Mouse (Mus musculus): ENCODE measurements around the gene Gba.

Gba gene

DNA sequence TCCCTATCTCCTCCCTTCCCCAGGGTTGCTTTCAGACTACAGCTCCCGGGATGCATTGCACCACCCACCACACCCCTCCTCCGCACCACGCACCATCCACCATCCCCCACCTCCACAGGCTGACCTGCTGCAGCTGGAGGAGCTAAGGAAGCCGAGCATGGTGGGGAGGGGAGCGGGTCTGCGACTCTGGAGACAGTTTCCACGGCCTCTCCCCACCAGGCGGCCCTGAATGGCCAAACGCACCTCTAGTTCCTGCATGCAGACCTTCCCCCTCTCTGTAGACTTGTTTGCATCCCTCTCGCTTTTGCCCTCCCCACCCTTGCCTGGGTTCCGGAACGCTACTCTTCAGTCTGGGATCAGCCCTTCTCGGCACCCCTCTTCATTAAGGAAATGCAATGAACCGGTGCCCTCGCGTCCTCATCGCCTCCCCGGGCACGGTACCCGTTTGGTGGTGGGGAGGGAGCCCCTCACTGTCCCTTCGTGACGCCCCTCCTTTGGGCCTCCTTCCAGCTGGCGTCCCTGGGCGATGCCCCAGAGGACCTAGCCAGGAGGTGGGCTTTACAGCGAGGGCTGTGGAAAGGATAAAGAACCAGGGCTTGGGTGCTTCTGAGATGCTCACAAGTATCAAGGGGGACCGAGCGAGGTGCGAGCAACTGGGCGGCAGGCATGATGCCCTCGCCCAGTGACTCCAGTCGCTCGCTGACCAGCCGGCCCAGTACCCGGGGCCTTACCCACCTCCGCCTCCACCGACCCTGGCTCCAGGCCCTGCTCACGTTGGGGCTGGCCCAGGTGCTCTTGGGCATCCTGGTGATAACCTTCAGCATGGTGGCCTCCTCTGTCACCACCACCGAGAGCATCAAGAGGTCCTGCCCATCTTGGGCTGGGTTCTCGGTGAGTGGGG, 19.4 kb upstream of the Gba start, which contains the start of gene Fam189b:
Gene Fam189b, plus strand, starts transcription at position 86 of the 901 bp plus-strand sequence.
- DNase-seq: peak; percentile 78 to 80

GRCm38 (mm10) chr3:89183959-89184315, 18.8 kb upstream of the Gba start:
- no peak for DNase-seq

DNA sequence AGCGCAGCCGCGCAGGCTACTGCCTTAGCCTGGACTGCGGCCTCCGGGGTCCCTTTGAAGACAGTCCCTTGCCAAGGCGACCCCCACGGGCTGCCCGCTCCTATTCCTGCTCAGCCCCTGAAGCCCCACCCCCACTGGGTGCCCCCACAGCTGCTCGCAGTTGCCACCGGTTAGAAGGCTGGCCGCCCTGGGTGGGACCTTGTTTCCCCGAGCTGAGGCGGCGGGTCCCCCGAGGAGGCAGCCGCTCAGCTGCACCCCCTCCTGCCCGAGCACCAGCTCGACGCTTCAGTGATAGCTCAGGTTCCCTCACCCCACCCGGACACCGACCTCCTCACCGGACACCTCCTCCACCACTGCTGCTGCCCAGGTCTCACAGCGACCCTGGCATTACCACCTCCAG, 15.5 kb upstream of the Gba start:
- no peak for DNase-seq

GRCm38 (mm10) chr3:89187690-89188477, 14.8 kb upstream of the Gba start:
- no peak for DNase-seq

DNA sequence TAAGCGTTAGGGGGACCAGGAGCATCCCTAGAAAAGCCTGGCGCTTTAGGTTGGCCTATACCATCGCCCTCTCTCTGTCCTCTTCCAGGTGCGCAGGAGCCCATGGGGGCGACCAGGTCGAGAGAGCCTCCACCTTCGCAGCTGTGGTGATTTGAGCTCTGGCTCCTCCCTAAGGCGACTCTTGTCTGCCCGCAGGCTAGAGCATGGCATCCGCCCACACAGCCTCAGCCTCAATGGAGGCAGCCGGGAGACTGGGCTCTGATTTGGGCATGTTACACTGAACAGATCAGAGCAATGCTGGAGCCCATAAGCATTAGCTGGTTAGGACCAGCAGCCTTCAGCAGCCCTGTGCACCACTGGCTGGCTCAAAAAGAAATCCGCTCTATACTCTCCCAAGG, 14.3 kb upstream of the Gba start:
- DNase-seq: no peak

DNA sequence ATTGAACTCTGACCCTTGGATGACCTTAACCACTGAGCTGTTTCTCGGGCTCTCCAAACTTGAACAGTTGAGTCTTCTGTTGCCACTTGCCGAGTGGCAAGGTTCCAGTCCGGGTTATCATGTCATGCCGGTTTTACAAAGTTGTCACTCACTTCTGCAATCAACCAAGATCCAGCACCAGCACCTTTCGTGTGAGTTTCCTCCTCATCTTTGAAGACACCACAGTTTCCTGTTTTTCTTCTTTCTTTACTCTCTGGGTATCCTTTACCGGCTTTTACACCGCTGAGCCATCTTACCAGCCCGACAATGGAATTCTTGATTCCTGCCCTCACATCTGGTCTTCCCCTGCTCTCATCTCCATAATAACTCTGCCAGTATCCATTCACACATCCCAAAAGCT, 12.3 kb upstream of the Gba start:
- no peak for DNase-seq

DNA sequence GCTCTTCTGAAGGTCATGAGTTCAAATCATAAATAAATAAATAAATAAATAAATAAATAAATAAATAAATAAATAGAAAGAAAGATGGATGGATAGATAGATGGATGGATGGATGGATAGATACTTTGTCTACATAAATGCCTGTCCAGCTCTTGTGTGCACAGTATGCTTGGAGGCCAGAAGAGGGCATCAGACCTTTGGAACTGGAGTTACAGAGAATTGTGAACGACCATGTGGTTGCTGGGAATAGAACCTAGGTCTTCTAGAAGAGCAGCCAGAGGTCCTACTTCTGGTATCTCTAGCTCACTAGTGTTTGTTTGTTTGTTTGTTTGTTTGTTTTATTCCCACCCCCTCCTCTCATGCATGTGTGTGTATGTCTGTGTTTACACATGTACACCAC, 9.4 kb upstream of the Gba start:
- DNase-seq: no peak

DNA sequence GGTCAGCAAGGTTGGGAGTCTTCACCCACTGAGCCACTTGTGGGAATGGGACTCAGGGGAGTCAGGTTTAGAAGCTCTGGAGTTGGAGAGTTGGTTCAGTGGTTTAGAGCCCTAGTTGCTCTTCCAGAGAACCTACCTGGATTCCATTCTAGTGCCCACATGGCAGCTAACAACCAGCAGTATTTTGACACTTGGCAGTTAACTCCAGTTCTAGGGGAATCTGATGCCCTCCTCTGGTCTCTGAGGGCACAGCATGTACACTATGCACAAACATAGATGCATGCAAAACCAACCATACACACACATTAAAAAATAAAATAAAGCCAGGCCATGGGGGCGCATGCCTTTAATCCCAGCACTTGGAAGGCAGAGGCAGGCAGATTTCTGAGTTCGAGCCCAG, 8.9 kb upstream of the Gba start:
- peak in 1 of 2 experiments; percentile 45 for DNase-seq

GRCm38 (mm10) chr3:89195979-89196877, 6.5 kb upstream of the Gba start:
- peak; percentile 84 to 91 for DNase-seq

GRCm38 (mm10) chr3:89199839-89200238, 2.9 kb upstream of the Gba start:
- DNase-seq: no peak

GRCm38 (mm10) chr3:89203142-89203514, 400 bp downstream of the Gba start:
- DNase-seq: no peak

DNA sequence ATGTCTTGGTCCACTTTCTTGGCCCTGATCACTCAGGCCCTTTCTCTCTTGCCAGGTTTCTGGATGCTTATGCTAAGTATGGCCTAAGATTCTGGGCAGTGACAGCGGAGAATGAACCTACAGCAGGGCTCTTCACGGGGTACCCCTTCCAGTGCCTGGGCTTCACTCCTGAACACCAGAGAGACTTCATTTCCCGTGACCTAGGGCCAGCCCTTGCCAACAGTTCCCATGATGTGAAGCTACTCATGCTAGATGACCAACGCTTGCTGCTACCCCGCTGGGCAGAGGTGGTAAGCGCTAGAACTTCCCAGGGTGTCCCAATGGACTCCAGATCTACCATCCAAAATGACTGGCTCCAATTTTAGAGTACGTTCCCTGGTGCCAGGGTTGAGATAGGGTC, 3.4 kb downstream of the Gba start:
- DNase-seq: no peak

- DNase-seq: no peak
Measured at GRCm38 (mm10) chr3:89206695-89207094, 4.0 kb downstream of the Gba start.

- DNase-seq: no peak
Measured at GRCm38 (mm10) chr3:89208075-89208657, 5.4 kb downstream of the Gba start.

- DNase-seq: no peak
Measured at GRCm38 (mm10) chr3:89208736-89209135, 6.0 kb downstream of the Gba start.

GRCm38 (mm10) chr3:89209731-89210130, 7.0 kb downstream of the Gba start:
- no peak for DNase-seq

- no peak for DNase-seq
Measured at GRCm38 (mm10) chr3:89210162-89210561, 7.4 kb downstream of the Gba start.

GRCm38 (mm10) chr3:89210731-89211130, 8.0 kb downstream of the Gba start:
- peak in 1 of 2 experiments; percentile 41 for DNase-seq

GRCm38 (mm10) chr3:89213803-89214530, 11.2 kb downstream of the Gba start:
- DNase-seq: peak; percentile 90 to 91

- no peak for DNase-seq
Measured at GRCm38 (mm10) chr3:89214681-89215411, 12.1 kb downstream of the Gba start, which contains the start of gene Thbs3. TSS of gene Thbs3 (plus strand) at chr3:89215180.

DNA sequence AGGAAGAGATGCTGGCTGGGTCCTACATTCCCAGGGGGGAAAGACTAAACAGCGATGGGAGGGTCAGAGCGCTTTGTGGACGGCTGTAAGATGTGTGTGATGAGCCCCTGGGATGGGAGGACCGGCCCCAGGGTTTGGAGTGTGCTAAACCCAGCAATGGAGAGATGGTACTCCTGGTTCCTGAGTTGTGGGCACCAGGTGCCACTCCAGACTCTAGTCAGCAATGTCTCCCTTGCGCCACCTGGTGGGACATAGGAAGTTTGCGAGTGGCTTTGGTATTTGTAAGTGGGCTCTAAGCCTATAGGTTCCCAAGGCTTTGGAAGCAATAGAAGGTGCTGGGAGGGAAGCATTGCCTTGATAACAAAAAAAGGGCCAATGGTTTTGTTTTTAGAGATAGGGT, 13.1 kb downstream of the Gba start:
- DNase-seq: peak; percentile 74 to 88

Data from kidney, adult 8-10 months (tissue).